Mouse (Mus musculus) induced T-regulatory cell, adult 2 months (primary cell): Measurements from ENCODE around the gene Olfr288.

Source experiments
- DNase-seq: peaks from one replicate; pipeline ENCODE4 v3.0.0-alpha.2; 2012; ENCODE audit warnings: low read depth

Gene Olfr288

DNA sequence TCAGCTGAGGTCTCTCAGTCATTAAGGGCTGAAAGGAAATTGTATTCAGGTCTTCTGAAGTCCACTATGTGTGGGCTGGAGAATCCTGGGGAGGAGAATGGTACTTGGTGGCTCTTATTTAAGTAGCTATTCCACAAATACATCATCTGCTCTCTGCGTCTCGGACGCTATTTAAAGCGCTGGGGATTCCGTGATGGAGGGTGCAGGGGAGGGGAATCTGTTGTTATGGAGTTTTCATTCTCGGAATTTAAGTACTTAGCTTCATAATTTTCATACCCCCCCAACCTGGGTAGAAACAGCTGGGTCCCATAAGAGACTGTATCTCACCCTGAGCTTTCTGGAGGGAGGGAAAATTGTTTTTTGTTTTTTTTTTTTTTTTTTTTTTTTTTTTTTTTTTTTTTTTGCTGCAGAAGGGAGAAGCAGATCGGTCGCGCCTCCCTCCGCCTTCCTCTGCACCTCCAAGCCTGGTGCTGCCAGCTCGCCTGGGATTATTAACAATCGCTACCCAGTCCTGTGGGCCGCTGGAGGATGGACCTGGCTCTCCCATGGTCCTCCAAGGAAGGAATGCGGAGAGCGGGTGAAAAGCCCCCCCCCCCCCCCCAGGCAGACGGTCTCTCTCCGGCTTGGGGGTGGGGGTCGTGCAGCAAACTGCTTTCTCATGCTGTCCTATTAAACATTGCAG lies 28.2 kb downstream of the Olfr288 start, which contains the start of gene Ccdc184:
Ccdc184 (plus strand) TSS at position 196 of the 682 bp plus-strand sequence.
- peak; percentile 37 for DNase-seq

DNA sequence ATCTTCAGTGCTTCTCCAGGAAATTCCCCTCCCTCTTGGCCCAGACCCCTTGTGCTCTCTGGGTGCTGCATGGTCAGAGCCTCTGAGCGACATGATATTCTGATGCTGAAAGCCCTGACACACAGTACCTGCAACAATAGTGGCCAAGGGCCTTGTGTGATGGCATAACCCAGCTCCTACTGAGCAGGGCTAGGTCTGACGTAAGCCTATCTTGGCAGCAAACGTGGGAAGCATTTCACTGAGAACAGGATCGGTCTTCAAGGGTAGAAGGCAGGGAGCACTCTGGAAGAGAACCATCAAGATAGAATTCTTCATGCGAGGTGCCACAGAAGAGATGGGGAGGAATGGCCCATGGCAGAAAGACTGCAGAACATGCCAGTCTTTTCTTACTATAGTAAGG lies 29.8 kb downstream of the Olfr288 start, which contains the start of gene Asb8:
Asb8 (minus strand) TSS at position 101 of the 400 bp plus-strand sequence.
- no peak for DNase-seq

DNA sequence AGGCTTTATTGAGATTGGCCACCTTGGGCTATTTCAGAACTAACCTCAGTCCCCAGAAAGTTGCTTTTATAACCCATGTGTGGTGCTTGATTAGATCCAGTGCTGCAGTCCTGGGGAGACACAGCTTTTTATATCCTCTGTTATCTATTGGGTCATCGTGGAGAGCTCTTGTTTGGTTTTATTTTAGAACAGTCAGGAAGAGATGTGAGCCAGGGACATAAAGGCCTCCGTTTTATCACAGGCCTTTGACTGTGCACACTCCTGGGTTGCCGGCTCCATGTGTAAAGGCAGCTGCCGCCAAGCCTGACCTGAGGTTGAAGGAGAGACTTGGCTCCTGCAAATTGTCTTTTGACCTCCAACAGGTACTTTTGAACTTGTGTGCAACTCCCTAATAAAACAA lies 32.8 kb downstream of the Olfr288 start:
- no peak for DNase-seq

DNA sequence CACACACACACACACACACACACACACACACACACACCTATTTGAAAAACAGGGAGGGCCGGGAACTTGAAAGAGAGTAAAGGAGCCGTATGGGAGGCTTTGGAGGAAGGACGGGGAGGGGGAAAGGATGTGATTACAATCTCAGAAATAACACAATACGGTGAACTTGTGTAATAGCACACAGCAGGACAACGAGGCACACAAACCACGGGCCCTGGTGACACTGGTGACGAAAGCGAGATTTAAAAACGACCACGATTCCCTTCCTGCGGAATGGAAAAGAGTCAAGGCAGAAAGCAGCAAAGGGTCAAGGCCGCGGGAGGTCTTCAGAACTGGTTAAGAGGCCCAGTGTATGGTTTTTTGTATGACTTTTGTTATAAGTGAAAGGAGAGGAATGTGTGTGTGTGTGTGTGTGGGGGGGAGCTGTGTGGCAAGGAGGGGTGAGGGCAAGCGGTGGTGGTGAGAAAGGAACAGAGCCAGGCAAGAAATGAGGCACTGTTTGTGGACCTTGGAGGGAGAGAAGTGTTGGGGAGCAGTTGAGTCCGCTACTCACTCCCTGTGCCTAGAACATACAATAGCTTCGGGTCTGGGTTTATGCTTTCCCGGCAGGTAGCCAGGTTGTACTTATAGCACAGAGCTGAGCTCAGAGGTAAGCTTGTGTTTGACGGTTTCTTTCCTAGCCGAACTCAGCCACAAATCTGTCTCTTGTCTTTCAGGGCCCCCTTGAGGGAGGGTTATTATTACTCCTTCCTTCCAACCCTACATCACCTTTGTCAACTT lies 34.1 kb downstream of the Olfr288 start:
- DNase-seq: no peak

DNA sequence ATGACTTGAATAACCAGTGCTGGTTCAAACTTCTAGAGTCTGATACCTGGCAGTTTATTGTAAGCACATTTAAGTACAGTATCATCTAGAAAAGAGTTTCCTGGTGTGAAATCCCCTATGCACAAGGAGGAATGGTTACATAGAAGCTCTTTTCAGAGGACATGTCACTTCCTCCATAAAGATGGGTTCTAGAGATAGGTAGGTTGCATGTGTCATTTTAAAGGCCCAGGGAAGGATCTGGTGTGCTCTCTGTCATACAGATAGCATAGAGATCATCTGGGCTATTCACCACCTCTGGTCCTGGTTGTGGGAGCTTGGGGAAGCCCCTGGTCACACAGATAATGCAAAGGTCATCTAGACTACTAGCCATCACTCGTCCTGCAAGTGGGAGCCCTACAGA lies 38.1 kb downstream of the Olfr288 start:
- DNase-seq: no peak

DNA sequence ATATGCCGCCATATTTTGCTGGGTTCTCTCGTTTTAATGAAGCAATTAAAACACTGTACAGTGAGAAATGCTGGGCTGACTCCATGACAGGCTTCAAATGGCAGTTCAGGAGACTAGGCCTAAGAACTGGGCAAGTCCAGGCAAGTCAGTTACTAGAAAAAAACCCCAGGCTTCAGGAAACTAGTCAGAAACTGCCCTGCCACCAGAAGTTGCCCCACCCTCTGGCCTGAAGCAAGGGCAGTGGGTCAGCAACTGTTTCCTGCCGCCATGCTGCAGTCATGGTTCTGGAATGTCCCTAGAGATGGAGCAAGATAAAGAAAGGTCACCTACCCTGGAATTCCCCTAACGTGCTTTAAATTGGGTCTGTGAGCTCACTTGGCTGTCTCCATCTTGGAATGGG lies 39.4 kb downstream of the Olfr288 start:
- DNase-seq: peak; percentile 20

DNA sequence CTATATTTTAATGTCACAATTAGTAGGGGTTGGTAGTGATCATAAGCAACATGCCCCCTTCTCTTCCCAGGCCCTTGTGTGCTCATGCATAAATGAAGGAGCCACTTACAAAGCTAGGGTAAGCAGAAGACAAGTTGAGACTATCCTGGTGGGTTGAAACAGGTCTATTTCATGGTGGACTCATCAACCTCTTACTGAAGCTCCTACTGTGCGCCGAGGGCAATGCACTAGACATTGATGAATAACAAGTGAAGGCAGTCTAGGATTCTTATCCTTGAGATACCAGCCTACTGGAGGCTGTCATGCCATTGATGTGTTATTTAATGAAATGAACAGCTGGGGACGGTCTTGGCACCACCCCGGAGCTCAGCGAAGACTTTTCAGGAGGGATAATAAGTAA lies 40.1 kb downstream of the Olfr288 start:
- no peak for DNase-seq

DNA sequence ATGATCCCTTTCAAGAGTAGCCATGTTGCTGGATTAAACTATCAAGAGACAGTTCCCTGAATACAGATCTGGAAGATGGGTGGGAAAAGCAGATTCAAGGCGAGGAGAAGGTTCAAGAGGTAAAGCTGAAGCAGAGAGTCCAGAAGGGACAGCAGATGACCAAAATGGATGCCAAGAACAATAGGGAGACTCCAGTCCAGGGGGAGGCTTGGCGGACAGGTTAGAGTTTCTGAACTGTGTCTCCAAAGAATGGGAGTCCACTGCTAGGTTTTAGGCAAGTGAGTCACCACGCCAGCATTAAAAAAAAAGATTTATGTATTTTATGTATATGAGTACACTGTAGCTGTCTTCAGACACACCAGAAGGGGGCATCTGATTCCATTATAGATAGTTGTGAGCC lies 40.7 kb downstream of the Olfr288 start:
- DNase-seq: no peak

DNA sequence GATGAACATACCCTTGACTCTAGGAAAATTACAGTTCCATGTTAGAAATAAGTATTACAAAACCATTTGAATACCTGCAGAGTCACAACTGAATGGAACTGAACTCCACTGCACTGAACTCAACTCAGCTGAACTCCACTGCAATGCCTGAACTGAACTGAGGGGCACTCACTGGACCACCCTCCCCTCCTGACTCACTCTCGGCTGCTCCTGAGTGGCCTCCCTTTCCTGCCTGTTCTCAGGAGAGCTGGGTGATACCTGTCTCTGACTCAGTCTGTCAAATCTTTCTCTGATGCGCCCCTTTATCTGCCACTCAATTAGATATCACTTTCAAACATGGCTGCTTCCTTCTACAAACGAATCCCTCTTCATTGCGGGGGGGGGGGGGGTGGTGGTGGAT lies 41.2 kb downstream of the Olfr288 start:
- DNase-seq: peak; percentile 22

DNA sequence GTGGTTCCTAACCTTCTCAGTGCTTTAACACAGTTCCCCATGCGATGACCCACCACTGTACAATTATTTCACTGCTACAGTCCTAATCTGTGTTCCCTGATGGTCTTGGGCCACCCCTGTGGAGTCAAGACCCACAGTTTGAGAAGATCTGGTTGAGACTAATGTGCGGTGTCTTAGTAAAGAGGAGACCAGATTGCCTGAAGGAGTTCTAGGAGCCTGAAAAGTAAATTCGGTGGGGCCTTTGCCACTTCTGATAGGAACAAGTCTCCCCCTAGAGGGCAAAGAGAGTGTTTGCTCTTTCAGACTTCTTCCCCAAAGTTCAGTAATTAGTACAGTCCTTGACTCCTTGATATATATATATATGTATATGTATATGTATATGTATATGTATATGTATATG lies 41.7 kb downstream of the Olfr288 start:
- DNase-seq: peak; percentile 76

DNA sequence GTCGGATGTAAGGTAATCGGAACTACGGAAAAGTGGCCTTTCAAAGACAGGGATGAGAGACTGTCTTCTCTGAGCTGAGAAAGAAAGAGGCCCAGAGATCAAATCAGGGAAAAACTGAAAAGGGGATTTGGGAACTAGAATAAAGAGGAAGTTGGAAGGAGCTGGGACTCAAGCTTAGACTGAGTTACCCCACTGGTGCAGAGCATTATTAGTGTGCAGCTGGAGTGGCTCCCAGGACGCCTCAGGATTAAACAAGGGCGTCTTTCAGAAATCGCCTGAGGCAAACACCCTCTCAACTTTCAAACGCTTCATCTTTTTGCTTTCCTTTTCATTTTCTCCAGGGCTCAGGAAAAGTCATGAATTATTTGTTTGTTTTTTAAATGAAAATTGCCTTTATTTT lies 42.4 kb downstream of the Olfr288 start:
- no peak for DNase-seq

DNA sequence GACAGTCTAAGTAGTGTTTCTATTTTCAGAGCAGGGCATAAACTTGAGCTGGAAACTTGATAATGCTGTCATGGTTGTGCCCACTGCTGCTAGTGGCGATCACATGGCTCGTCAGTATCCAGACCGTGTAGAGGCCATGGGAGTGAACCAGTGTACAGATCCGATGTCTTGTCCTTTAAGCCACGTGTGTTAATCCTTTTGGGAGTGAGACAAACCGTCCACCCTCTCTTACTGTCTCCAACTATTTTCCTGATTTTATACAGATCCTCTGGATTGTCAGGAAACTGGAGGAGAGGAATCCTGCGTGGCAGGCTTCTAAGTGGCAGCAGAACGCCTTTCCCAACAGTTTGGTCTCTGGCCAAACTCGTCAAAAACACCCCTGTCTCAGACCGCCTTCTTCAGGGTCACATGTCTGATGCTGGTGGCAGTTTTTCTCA lies 46.2 kb downstream of the Olfr288 start:
- no peak for DNase-seq

DNA sequence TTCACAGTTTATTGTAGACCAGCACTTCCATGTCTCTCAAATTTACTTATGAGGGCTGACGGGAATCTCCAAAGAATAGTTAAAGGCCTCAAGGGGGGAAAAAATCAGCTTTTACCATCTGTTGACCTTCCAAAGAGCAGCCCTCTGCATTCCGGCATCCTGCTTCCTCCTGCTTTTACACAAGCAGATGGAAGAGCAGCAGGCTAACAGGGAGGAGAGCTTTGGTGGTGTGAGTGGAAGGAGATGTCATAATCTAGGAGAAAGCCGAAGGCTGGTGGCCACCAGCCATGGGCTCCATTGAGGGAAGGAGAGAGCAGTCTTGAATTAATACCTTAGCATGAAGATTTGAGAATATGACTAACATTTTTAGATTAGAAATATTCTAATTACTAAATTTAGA lies 47.0 kb downstream of the Olfr288 start:
- no peak for DNase-seq

DNA sequence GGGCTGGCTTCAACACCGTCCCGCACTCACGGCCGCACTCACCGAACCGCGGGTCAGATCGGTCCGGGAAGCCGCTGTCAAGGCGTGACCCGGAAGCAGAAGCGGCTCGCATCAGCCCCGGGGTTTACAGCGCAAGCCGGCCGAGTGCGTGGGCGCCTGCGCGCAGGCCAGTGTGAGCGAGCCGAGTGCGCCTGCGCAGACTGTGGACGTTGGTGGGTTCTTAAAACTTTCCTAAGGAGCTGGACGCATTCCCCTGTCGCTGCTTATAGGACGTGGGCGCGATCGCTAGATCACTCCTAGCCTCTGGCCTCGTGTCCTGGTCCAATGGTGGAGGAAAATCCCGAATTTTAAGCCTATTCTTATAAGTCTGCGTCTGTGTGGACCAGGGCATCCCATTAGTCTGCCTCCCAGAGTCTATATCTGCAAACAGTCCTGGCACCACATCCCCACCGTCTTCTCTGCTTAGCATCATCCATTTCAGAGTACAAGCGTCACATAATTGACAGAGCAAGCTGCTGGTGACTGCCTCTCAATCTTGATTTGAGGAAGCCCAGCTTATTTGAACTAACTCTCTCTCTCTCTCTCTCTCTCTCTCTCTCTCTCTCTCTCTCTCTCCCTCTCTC lies 49.7 kb downstream of the Olfr288 start:
- peak; percentile 95 for DNase-seq

DNA sequence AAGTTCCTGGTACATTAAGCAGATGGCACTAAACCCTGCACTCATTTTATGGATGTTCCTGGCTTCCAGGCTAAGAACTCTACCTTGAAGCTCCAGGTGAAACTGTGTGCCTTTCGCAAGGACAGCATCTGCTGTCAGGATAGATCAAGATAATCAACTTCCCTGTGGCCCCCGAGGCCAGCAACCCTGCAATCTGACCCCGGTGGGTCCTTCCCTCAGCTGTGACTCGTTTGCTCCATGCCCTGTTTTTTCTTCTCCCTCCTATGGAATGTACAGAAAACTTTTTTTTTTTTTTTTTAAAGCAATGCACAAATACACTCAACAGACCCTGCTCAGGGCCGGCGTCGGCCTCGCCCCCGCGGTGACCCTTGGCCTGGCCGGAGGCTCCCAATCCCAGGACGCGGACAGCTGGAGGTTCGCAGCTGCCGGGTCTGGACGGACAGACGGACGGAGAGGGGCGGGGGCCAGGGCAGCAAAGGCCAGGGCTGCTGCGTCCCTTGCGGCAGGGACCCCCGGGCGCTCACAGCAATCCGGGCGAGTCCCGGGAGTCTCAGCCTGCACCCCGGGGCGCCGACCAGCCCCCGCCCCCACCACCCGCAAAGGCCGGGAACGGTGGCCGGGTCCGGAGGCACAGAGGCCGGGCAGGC lies 50.4 kb downstream of the Olfr288 start:
- peak; percentile 26 for DNase-seq

DNA sequence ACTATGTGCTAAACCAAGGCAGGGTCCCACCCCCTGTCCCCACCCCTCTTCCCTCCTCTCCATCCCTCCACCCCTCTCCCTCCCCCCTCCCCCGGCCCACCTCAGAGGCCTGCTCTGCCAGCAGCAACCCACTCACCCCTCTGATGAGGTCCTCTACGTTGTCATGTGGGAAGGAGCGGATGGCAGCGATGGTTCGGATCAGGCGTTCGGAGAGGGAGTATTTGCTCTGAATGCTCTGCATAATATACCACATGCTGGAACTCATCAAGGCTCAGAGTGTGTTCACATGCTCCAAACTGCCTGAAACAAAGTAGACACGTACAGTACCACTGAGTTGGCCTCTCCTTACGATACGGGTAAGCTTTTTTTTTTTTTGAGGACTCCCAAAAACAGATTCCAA lies 52.8 kb downstream of the Olfr288 start:
- no peak for DNase-seq

DNA sequence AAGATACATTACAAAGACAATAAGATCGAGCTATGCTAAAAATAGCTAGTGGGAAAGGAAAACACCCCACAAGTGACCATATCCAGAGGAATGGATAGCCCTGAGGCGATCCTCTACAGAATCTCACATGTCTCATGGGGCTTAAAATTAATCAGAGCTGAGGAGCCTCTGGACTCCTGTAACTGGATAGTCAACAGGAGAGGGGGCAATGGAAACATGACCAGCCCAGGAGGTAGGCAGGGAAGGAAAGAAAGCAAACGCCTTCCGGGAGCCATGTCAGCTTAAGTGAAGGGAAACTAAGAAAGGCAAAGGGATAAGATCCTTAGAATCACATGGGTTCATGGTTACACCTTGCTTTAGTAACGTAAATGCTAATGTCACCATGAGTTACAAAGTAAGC lies 54.5 kb downstream of the Olfr288 start:
- no peak for DNase-seq

DNA sequence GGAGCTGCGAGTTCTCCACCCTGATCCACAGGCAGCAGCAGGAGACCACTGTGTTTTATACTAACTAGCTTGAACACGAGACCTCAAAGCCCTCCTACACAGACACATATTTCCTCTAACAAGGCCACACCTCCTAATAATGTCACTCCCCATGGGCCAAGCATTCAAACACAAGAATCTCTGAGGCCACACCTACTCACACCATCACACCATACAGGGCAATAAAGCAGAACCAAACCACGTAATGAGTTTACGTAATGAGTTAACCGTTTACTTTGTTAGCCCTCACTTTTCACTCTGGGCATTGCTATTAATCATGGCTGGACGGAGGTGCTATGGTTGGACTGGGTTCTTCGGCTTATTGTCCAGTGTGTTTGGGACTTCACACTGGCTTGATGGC lies 55.6 kb downstream of the Olfr288 start:
- DNase-seq: no peak

DNA sequence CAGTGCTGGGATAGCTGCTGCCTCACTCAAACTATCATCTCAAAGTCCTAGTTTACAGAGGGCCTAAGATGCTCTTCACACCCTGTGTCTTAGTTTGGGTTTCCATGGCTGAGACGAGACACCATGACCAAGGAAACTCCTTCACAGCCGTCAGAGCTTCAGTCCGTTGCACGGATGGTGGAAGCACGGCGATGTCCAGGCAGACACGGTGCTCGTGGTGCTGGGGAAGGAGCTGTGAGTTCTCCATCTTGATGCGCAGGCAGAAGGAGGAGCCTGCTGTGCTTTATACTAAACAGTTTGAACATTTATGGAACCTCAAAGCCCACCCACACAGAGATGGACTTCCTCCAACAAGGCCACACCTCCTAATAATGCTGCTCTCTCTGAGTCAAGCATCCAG lies 58.5 kb downstream of the Olfr288 start:
- no peak for DNase-seq
